Mouse (Mus musculus) E14TG2a.4 (cell line): ENCODE results near the gene Cyp1a2.

Source experiments
- CTCF ChIP-seq: conservative IDR thresholded peaks from 2 replicates; pipeline ENCODE4 v1.5.1; 2014; ENCODE audit warnings: low read length
- NANOG ChIP-seq: IDR thresholded peaks from 2 replicates; pipeline ENCODE4 v1.6.1; 2014; ENCODE audit warnings: borderline replicate concordance, low read length, mixed read lengths
- POU5F1 ChIP-seq: IDR thresholded peaks from 2 replicates; pipeline ENCODE4 v1.6.1; 2014; ENCODE audit warnings: low read length, borderline replicate concordance

DNA sequence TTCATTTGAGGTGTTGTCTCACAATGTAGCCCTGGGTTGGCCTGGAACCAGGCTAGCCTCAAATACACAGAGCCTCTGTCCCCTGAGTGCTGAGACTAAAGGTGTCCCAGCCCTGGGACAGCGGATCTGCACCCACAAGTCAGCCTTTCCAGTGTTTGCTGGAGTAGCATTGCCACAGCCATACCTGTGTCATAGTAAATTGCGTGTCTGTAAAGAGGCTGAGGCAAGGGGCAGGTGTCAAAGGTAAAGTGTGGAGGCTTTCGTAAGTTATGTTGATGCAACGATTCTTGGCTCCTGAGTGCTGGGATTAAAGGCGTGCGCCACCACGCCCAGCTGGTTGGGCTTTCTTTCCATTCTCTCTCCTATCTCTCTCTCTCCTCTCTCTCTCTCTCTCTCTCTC is 18.9 kb downstream of the Cyp1a2 start:
- TF ChIP-seq CTCF (no peak), NANOG (no peak), POU5F1 (no peak)
